Mouse (Mus musculus): ENCODE results near the gene Ndufc1.

DNA sequence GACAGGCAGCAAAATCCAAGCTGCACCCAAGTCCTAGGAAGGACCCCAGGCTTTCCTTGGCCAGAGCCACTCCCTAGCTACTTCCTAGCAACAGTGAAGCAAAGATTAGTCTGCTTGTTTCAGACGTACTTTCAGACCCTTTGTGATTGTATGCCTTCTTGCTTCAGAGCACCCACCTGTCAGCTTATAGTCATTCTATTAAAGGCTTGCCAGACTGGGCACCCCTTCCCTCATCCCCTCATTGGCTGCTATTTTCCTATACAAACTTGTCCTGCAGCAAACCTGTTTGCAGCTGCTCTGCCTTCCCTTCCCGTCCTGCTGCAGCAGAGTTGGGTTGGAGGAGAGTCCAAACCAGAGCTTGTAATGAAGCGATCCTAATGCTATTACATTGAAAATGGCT lies 10.1 kb downstream of the Ndufc1 start:
- no peak for TF ChIP-seq POLR2A (IDR thresholded peaks at IDR 0.05; ENCODE audit: low read depth, low read length)
- TF ChIP-seq CTCF (IDR thresholded peaks at IDR 0.05; ENCODE audit: borderline replicate concordance, insufficient read depth, low read length) = no peak
